Mouse (Mus musculus): ENCODE data around the gene Hjurp. TPM values are rescaled to one million over a fixed set of nuclear protein-coding genes. Genes with fewer than 3 reads are reported as not detected.
A peak's percentile ranks its signal among the peaks of the same experiment; 100 is the strongest.

Gene Hjurp
- polyA plus RNA-seq, 1 experiment from 2014 or later, result 155 TPM

GRCm38 (mm10) chr1:88283376-88284227 lies 6.2 kb upstream of the Hjurp start:
- WGBS, result 74% methylated on average over 15 of the region's 15 CpGs

GRCm38 (mm10) chr1:88282301-88282700 lies 4.9 kb upstream of the Hjurp start:
- Histone ChIP-seq H3K9me3 (peaks cover 51% of the 10 kb centered on the region), H3K27me3 (ENCODE audit: insufficient read depth, poor library complexity, severe bottlenecking) (no peaks in the 10 kb centered on the region), H3K4me1 (no peaks in the 10 kb centered on the region), H3K27ac (no peak overlapping the region), H3K36me3 (no peaks in the 10 kb centered on the region), H3K4me3 (no peak overlapping the region)
- WGBS, result 56% methylated on average over 3 of the region's 3 CpGs
- DNase-seq (ENCODE audit: low spot score), result no peak

More at GRCm38 (mm10) chr1:88283376-88284227, 6.2 kb upstream of the Hjurp start:
- Histone ChIP-seq H3K27me3 (ENCODE audit: insufficient read depth, poor library complexity, severe bottlenecking) (no peaks in the 10 kb centered on the region), H3K36me3 (no peaks in the 10 kb centered on the region), H3K4me3 (no peak overlapping the region), H3K27ac (no peak overlapping the region), H3K4me1 (no peaks in the 10 kb centered on the region), H3K9me3 (peaks cover 57% of the 10 kb centered on the region)
- DNase-seq (ENCODE audit: low spot score), result no peak

- H3K4me1 ChIP-seq, result peaks cover 13% of the 10 kb centered on the region
- no peak for DNase-seq (ENCODE audit: low spot score)
- peaks cover 6% of the 10 kb centered on the region for H3K36me3 ChIP-seq
- H3K4me3 ChIP-seq, result no peak overlapping the region
- 72% methylated on average over 15 of the region's 15 CpGs for WGBS
- H3K27me3 ChIP-seq (ENCODE audit: insufficient read depth, poor library complexity, severe bottlenecking), result no peaks in the 10 kb centered on the region
- H3K9me3 ChIP-seq, result peaks cover 34% of the 10 kb centered on the region
- H3K27ac ChIP-seq, result no peak overlapping the region
Measured at GRCm38 (mm10) chr1:88280006-88280690, 2.7 kb upstream of the Hjurp start.

DNA sequence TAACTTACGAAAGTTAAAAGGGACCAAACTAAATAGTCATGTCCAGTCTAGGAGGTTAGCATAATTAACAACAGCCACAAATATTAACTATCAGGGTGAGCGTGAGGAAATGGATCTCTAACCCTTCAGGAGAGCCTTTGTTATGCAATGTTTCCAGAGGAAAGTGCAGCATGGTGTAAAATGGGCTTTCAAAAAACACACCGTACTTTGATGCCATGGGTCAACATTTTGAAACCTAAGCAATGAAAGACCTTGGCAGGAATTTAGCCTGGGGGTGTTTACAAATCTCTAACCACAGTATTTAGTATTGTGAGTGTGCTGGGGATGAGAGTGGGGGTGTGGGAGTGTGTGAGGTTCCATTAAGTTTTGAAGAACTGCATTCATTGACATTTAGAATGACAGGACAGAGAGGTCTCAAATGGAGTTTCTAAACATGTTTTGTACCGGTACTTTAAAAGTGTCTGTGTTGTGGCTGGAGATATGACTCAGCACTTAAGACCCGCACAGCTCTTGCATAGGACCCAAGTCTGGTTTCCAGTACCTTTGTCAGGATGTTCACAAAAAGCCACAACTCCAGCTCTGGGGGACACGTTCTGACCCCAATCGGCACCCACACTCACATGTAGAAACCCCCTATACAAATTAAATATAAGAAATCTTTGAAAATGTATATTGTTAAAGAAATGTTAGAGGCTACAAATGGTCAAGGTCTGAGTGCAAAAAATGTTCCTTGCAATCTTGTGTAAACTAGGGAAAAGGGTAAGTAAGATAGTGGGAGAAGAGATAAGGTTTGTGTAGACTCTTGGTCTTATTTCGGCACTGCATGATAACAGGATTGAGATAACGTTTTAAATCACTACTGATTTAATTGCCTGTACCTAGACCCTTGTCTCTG lies 1.9 kb upstream of the Hjurp start:
- WGBS, result 56% methylated on average over 9 of the region's 9 CpGs
- Histone ChIP-seq H3K4me1 (peaks cover 13% of the 10 kb centered on the region), H3K9me3 (peaks cover 26% of the 10 kb centered on the region), H3K36me3 (peaks cover 14% of the 10 kb centered on the region), H3K27ac (no peak overlapping the region), H3K4me3 (no peak overlapping the region), H3K27me3 (ENCODE audit: insufficient read depth, poor library complexity, severe bottlenecking) (no peaks in the 10 kb centered on the region)
- no peak for DNase-seq (ENCODE audit: low spot score)

DNA sequence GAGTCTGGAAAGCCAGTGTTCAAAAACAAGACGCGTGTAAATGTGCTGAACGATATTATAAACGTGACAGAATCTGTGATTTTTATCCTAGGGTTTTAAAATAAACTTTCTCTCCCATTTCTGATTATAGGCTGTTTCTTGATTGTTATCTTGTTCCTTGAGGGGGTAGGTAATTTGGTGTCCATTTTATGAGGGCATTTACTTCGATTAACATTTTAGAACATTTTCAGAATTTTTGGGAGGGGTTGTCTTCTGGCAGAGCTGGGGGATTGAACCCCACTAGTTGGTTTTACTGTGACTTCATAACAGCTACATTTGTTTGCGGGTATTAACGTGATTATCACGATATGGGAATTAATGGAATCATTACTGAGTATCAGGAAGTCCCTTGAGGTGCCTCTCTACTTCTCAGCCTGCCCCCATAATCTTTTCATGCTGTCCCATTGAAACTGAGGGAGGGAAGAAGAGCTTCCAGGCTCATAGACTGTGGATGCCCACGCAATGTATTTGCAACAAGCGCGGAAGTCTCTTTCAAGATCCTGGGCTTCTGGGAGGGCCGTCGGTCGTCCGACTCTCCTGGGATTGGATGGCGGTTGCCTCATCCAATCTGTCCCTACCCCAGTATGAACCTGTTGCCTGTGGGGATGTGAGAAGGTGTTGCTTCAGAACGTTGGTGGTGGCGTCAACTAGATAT lies 532 bp upstream of the Hjurp start:
- peaks cover 13% of the 10 kb centered on the region for H3K4me1 ChIP-seq
- H3K27ac ChIP-seq, result peak overlapping the region; percentile 91
- H3K36me3 ChIP-seq, result peaks cover 27% of the 10 kb centered on the region
- H3K4me3 ChIP-seq, result peak overlapping the region; percentile 69
- peaks cover 13% of the 10 kb centered on the region; the same call in 1 of the 2 replicates for H3K9me3 ChIP-seq
- no peaks in the 10 kb centered on the region for H3K27me3 ChIP-seq (ENCODE audit: insufficient read depth, poor library complexity, severe bottlenecking)
- no peak for DNase-seq (ENCODE audit: low spot score)
- 64% methylated on average over 18 of the region's 18 CpGs for WGBS

- Histone ChIP-seq H3K4me1 (peaks cover 13% of the 10 kb centered on the region), H3K27ac (peak overlapping the region; percentile 91), H3K9me3 (peaks cover 6% of the 10 kb centered on the region; the same call in 1 of the 2 replicates), H3K27me3 (ENCODE audit: insufficient read depth, poor library complexity, severe bottlenecking) (no peaks in the 10 kb centered on the region), H3K36me3 (peaks cover 41% of the 10 kb centered on the region), H3K4me3 (peak overlapping the region; percentile 69)
- DNase-seq (ENCODE audit: low spot score), result no peak
- WGBS, result 34% methylated on average over 10 of the region's 10 CpGs
Measured at GRCm38 (mm10) chr1:88276524-88277097, 822 bp downstream of the Hjurp start.

- peak overlapping the region; percentile 91 for H3K27ac ChIP-seq
- H3K27me3 ChIP-seq (ENCODE audit: insufficient read depth, poor library complexity, severe bottlenecking), result no peaks in the 10 kb centered on the region
- no peak for DNase-seq (ENCODE audit: low spot score)
- 69% methylated on average over 13 of the region's 13 CpGs for WGBS
- peaks cover 46% of the 10 kb centered on the region for H3K36me3 ChIP-seq
- H3K4me3 ChIP-seq, result peak overlapping the region; percentile 69
- peaks cover 6% of the 10 kb centered on the region; the same call in 1 of the 2 replicates for H3K9me3 ChIP-seq
- peaks cover 13% of the 10 kb centered on the region for H3K4me1 ChIP-seq
Measured at GRCm38 (mm10) chr1:88275698-88276523, 1.5 kb downstream of the Hjurp start.

GRCm38 (mm10) chr1:88275078-88275680 lies 2.3 kb downstream of the Hjurp start:
- WGBS, result 68% methylated on average over 13 of the region's 13 CpGs
- peaks cover 46% of the 10 kb centered on the region for H3K36me3 ChIP-seq
- H3K4me1 ChIP-seq, result peaks cover 13% of the 10 kb centered on the region
- no peak overlapping the region for H3K4me3 ChIP-seq
- H3K9me3 ChIP-seq, result peaks cover 6% of the 10 kb centered on the region; the same call in 1 of the 2 replicates
- no peaks in the 10 kb centered on the region for H3K27me3 ChIP-seq (ENCODE audit: insufficient read depth, poor library complexity, severe bottlenecking)
- H3K27ac ChIP-seq, result no peak overlapping the region
- no peak for DNase-seq (ENCODE audit: low spot score)

DNA sequence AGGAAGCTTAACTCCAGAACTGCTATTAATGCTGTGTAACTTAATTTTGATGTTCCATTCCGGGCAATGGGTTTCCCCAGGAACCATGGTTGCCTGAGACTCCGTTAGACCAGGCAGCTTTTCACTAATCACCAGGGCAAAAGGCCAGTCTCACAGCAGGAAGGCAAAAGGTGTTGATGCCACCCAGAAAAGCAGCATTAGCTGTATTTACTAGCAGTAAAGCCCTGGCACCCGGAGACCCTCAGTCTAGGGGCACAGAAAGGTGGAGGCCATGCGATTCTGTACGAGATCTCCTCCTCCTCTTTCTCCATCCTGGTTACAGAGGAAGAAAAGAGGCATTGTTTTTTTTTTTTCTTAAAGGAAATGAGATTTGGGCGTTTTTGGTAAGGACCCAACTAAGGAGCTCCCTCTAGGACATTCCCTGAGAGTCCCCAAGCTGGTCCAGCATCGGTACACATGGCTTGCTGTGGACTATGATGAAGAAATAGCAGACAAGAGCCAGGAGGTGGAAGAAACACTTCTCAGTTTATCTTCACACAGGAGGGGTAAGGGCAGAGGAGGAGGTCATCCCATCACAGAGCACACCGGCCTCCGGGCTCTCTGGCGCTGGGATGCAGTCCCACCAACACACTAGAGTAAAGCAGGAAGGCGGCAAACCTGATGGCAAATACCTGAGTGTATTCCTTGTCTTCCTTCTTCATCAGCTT lies 2.9 kb downstream of the Hjurp start:
- H3K27ac ChIP-seq, result no peak overlapping the region
- WGBS, result 72% methylated on average over 11 of the region's 11 CpGs
- H3K4me3 ChIP-seq, result no peak overlapping the region
- peaks cover 52% of the 10 kb centered on the region for H3K36me3 ChIP-seq
- no peaks in the 10 kb centered on the region for H3K27me3 ChIP-seq (ENCODE audit: insufficient read depth, poor library complexity, severe bottlenecking)
- peaks cover 13% of the 10 kb centered on the region for H3K4me1 ChIP-seq
- no peak for DNase-seq (ENCODE audit: low spot score)
- peaks cover 7% of the 10 kb centered on the region; the same call in 1 of the 2 replicates for H3K9me3 ChIP-seq

DNA sequence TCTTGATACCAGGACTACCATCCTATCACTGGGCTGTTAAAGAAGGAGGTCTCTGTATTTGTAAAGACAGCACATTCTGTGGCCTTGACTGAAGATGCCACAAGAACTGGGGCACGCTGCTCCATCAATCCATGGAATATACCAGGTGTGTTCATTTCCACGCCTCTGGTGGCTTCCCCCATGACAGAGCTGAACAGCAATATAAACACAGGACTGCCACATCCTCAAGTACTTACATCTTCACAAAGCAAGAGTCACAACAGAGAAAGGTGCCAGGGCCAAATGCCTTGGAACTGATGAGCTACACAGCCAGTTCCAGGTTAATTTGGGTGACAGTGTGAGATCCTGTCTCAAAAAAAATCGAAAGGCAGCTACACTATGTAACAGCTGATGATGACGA lies 3.6 kb downstream of the Hjurp start:
- H3K36me3 ChIP-seq, result peaks cover 59% of the 10 kb centered on the region
- 84% methylated on average over 4 of the region's 4 CpGs for WGBS

More for the DNA sequence above, 3.6 kb downstream of the Hjurp start:
- Histone ChIP-seq H3K27me3 (ENCODE audit: insufficient read depth, poor library complexity, severe bottlenecking) (no peaks in the 10 kb centered on the region), H3K9me3 (peaks cover 9% of the 10 kb centered on the region; the same call in 1 of the 2 replicates), H3K4me3 (no peak overlapping the region), H3K27ac (no peak overlapping the region), H3K4me1 (peaks cover 13% of the 10 kb centered on the region)
- DNase-seq (ENCODE audit: low spot score), result no peak
